Mouse (Mus musculus): ENCODE measurements around the gene Il5.

- no peak for TF ChIP-seq CTCF (IDR thresholded peaks at IDR 0.05)
- TF ChIP-seq EP300 (IDR thresholded peaks at IDR 0.05): no peak
These were observed 13.5 kb upstream of the Il5 start, which contains the start of gene Rad50 for GRCm38 (mm10) chr11:53706934-53707717.

Data from lung, postnatal 0 days (tissue).